Mouse (Mus musculus) right cerebral cortex, postnatal 14 days (tissue): ENCODE results near the gene Tnk1.

ENCODE experiments used
- DNase-seq: peaks from one replicate; pipeline ENCODE4 v3.0.0; 2022

The Tnk1 gene

GRCm38 (mm10) chr11:69801379-69801977, 57.1 kb downstream of the Tnk1 start, which contains the start of gene Fgf11:
TSS of gene Fgf11 (minus strand) at chr11:69801857.
- DNase-seq = no peak
